Mouse (Mus musculus) fibroblast of lung, adult 2 months (primary cell): ENCODE measurements around the gene Tnk2.

Experiments used
- DNase-seq: peaks from one replicate; pipeline ENCODE4 v3.0.0-alpha.2; 2011; ENCODE audit warnings: low read depth

Tnk2 gene

DNA sequence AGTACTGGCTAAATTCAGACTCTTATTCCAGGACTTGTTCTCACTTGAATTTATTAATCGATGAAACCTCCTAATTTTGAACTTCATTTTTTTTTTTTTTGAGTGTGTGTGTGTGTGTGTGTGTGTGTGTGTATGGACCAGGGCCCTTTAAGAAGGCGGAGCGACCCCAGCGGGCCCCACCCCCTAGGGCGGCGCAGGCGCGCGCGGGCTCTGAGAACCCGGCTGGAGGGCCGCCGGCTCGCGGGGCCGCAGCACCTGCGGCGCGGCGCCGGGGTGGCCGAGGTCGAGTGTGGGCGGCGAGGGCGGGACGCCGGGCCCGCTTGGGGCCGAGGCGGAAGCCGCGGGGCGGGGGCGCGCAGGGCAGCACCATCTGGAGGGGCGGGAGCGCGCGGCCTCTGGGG lies at the start of gene Tnk2:
Gene Tnk2 (plus strand): TSS at position 214 of the 401 bp plus-strand sequence.
- DNase-seq: no peak

DNA sequence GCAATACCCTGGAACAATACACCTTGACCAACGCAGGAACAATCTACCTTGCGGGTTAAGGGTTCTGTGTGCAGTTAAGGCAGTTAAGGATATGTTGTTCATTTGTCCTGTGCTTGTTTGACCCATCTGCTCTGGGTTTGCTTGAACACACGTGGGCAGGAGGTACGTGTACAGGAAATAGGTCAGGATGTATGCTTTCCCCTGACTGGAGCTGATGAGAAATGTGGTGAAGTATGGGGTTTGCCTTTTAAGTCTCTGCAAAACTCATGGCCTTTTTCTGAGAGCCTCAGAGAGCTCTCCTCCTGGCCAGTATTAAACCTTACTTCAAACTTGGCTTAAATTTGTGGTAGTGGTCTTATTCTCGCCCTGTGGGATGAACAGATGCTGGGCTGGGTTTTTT lies 49.8 kb upstream of the Tnk2 start:
- no peak for DNase-seq

DNA sequence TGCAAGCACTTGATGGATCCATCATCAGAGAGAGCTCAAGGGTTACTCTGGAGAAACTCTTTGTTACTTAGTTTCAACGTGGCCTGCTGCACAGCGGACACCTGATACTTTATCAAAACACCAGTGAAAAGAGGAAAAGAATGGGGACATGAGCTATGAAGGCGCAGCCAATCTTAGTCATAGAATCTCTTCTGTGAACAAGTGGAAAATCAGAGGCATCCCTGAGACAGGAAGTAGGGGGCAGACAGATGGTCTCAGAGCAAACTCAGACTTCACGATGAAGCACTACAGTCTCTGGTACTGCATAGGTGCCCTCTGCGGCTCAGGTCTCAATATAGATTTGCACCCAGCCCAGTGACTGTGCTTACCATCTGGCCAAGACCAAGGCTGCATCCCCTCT lies 49.0 kb upstream of the Tnk2 start:
- DNase-seq: no peak

DNA sequence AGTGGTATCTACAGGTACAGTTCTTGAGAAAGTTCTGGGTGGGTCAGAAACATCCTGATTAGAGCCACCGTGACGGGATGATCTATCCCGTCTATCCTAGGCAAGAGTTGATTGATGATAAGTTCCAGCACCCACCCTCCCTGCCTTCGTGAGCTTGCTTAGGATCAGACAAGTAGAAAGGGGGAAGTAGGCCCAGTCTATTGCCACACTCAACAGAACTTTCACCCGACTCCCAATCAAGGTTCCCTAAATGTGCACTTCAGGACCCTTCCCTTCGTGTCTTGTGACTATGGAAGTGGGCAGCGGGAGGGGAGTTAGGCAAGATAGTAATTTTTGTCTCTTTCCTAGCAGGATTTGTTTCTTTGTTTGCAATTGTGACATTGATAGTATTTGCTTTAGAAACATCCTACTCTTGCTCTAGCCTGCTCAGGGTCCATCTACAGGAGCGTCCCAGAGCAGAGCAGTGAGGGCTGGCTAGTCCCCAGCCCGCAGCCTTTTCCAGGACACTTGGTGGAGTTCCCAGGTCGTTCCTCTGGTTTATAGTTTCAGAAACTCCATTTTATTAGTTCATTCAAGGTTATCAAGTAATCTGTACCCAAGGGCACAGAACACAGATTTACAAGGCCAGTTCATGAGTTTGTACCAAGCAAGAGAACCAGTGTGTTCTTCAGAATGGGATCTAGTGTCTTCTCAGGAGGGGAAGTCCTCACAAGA lies 48.4 kb upstream of the Tnk2 start:
- DNase-seq: no peak

DNA sequence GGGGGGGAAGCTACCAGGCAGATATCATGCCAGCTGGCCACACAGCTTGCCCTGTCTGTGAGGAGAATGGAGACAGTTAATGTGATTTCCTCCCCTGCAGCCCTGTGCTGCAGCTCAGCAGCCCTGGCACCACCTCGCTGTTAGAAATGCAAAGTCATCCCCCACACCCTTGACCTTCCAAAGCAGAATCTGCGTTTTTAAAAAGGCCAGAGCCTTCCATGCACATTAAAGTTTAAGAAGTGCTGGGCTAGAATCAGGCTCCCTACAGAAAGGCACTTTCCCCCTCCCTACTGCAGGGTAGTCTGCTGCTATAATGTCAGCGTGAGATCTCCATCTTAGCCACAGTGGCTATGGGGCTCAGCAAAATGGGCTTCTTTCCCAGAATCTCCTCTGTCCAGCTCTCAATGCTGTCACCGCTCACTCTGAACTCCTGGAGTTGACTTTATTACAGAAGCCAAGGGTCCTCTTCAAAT lies 45.7 kb upstream of the Tnk2 start:
- DNase-seq: peak; percentile 38

DNA sequence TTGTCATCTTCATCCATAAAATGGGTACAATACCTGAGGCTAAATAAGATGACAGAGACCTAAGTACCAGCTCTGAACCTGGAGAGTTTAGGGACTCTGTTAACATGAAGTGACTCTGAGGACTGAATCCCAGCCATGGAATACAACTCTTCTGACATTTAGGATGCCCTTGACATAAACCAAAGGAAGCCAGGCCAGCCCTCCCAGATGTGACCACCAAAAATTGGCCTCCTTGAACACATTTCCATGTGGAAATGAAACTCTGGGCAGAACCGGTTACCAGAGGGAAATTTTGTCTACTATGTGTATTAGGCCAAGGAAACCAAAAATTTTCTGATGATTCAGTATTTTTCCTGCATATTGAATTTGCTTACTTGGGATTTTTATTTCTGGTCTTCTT lies 44.5 kb upstream of the Tnk2 start:
- no peak for DNase-seq

DNA sequence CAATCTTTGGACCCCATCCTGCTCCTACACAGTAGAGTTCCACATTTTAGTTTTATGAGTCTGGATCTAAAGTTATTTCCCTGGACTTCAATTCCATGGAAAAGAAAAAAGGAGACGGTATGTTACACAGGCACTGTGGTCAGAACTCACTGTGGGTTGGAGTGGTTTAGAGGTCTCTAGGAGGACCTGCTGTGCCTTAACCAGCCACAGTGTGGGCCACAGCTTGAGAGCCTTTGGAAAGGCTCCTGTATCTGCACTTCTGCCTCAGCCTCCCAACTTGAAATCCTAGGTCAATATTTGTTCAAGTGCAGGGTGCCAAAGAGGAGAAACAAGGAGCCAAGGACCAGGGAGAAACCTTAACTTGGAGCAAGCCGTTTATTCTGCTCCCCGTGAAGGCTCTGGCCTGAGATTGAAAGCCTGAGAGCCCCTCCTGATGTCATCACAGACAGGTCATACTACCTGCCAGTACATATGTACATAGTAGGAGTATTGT lies 41.4 kb upstream of the Tnk2 start:
- no peak for DNase-seq

DNA sequence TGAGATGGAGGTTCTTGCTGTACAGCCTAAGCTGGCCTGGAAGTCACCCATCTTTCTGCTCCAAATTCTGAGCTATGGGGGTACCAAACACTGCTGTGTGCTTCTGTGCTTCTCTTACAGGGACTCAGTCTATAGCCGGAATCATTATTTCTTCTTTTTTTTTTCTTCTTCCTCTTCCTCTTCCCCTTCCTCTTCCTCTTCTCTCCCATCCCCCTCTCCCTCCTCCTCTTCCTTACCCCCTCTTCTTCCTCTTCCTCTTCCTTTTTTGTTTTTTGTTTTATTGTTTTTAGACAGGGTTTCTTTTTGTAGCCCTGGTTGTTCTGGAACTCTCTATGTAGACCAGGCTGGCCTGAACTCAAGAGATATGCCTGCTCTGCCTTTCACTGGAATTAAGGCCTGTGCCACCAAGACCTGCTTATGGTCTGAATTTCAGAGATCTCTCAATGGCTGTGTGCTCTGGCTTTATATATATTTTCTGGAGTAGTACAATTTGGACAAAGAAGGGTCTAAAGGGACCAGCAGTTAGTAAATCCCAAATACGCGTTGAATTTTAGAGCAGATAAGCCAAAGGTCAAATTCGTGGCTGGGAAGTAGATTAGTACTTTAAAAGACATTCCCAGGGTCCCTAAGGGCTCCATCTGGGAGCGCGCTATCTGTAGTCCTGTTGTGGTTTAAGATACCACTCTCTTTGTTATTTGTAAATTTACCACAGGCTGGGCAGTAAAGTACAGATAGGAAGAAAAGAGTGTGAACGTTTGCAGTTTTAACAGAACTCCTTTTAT lies 35.9 kb upstream of the Tnk2 start:
- DNase-seq: no peak

DNA sequence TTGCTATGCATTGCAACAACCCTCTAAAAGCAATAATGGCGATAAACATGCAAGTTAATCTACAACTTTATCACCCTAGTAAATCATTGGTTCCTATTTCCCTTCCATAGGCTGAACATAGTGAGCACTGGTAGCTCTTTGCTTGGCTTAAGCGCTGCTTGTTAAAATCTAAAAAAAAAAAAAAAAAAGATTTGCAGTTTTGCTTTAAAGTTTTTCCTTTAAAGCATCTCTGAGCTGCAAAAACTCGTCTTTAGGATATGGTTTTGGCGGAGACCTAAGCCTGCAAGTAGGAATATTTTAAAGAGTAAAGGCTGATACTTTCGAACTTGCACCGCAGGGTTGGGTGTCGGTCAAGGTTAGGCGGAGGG lies 35.3 kb upstream of the Tnk2 start:
- no peak for DNase-seq

DNA sequence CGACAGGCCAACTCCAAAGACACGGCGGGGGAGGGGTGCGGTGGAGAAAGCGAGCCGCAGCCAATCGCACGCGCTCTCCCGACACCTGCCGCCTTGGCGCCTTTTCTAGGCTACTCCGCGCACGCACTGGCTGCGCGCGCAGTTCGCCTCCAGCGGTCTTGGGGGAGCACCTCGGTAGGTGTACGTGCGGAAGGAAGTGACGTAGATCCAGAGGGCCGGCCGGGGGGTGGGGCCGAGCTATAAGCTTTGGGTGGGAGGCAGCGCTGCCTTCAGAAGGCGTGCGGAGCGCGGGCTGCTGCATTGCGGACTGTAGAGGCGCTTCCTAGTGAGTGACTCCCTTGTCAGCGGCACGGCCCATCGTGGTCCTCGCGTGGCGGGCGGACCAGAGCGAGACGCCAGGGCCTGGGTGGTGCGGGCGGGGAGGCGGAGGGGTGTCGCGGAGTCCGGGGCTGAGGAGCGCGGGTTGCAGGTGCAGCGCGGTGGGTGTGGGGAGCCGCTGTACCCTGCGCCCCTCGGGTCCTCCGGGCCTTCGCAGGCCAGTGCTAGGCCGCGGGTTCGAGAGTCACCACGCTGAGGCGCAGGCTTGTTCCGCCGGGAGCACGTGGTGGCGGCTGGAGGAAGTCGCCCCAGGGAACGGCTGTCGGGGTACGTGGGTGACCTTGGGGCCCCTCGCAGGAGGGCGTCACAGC lies 34.8 kb upstream of the Tnk2 start, which contains the start of gene Tfrc:
Gene Tfrc (plus strand): TSS at position 209 of the 689 bp plus-strand sequence.
- DNase-seq: peak; percentile 56

DNA sequence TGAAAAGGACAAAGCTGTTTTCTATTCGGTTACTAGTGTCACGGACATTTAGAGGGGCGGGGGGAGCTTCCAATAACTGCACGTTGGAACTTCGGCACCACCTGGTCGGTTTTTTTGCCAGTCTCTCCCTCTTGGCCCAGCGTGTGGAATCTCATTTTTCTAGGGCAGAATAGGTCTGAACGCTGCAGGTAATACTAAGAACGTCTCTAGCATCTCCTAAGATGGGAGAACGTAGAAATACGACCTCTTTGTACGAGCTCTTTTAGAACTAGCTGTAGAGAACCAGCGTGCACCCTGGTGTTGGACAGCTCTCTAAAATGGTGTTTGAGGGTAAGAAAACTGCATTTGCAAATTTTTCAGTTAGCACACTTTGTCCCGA lies 34.3 kb upstream of the Tnk2 start:
- DNase-seq: peak; percentile 3

DNA sequence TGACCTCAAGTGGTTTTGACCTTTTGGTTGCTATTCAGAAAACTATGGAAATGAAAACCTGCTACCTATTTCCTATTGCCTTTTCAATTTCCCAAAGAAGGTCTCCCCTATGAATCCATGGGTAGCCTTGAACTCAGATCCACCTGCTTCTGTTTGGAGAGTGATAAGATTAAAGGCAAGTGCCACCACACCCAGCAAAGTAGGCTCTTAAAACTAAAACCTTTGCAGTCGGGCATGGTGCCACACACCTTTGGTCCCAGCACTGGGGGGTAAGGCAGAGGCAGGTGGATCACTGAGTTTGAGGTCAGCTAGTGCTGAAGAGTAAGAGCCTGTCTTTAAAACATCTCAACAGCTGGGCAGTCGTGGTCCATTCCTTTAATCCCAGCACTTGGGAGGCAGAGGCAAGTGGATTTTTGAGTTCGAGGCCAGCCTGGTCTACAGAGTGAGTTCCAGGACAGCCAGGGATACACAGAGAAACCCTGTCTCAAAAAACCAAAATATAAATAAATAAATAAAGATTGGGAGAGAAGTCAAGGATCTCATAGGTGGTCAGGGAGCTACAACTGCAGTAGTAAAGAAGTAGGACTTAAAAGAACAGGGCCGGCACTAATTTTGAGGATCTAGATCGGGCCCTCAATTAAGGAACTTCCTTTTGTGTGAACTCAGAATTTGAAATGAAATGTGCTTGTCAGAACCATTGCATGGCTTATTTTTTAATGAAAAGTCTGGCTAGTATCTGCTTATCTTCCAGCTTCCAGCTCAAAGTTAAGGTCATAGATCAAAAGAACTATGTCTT lies 33.0 kb upstream of the Tnk2 start:
- DNase-seq: no peak

DNA sequence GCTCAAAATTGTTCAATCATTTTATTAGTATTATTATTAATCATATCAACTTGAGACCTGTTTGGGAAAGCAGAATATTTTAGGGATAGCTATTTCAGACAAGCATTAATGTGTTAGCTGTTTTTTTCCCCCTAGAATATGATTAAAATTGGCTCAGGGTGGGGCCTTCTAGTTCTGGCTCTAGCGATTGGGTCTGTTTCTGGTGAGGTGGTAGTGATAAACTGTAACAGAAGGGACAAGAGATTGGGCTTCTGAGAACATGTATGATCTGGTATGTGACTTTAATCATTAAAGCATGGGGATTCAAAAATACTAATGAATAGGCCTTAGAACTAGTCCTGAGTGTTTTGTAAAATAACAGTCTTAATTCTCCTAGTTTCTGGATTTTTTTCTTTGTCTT lies 31.6 kb upstream of the Tnk2 start:
- DNase-seq: no peak

DNA sequence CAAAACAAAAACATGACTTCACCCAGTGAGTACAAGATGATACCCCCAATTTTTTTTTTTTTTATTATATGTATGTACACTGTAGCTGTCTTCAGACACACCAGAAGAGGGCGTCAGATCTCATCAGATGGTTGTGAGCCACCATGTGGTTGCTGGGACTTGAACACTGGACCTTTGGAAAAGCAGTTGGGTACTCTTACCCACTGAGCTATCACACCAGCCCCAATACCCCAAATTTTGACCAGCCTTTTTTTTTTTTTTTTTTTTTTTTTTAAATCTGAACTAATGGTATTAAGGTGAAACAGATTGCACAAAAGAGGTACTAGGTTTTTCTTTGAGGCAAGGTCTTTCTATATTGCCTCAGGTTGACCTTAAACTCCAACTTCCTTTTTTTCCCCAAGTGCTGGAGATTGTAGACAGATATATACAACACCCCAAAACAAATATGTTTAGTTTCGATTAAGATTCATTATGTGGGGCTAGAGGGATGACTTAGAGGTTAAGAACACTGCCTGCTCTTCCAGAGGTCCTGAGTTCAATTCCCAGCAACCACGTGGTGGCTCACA lies 30.3 kb upstream of the Tnk2 start:
- DNase-seq: no peak

DNA sequence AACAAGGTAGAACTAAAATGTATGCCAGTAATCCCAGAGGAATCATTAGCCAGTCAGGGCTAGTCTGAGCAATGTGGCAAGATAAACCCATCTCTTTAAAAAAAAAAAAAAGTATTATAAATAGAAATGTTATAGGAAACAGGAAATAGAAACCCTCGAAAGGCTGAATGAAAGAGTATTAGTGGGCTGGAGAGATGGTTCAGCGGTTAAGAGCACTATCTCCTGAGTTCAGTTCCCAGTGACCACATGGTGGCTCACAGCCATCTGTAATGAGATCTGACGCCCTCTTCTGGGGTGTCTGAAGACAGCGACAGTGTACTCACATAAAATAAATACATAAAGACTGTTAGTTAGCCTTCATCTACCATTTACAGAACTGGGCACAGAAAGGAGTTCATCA lies 29.6 kb upstream of the Tnk2 start:
- no peak for DNase-seq

DNA sequence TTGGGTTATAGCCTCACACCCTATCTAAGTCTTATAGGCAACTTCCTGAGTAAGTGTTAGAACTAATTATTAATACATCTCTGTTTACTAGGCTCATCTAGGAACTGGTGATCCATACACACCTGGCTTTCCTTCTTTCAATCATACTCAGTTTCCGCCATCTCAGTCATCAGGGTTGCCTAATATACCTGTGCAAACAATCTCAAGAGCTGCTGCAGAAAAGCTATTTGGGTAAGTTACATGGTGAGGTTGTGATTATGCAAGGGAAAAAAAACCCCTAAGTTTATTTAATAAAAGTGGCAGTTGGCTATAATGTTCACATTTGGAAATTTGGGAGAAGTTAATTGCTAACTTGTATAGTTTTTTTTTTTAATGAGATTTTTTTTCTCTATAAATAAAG lies 24.7 kb upstream of the Tnk2 start:
- DNase-seq: no peak

DNA sequence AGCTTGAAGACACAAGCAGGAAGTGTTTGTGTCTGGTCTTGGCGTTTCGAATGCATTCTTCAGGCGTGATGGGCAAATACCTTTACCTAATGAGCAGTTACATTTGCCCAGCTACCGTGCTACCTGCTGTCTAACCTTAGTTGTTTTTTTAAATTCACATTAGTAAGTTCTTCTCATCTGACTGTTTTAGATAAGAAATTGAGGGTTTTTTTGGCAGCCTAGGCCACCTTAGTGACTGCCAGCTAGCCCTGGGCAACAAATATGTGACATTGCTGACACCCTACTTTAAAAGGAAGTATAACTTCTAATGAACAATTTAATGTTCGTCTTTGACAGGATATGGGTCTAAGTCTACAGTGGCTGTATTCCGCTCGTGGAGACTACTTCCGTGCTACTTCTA lies 15.5 kb upstream of the Tnk2 start:
- DNase-seq: no peak

DNA sequence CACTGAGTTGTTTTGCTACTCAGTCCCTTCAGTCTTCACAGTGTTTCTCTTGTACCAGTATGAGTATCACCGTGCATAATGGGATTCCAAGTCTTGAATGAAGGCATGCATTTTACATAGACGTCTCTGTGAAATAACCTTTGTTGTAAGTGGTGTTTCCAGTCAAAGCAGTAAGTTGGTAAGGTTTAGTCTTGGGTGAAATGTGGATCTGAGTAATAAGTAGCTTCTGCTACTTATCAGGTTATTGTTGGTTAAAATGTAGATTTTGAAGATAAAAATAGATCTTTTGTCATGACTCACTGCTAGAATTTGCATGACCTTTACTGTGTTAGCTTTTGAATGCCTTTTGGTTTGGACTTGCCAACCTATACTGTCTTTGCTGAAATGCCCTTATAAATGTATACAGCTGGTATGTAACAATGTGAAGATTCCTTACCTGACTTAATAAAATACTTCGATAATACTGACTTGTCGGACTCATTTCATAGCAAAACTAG lies 11.3 kb upstream of the Tnk2 start:
- DNase-seq: no peak

DNA sequence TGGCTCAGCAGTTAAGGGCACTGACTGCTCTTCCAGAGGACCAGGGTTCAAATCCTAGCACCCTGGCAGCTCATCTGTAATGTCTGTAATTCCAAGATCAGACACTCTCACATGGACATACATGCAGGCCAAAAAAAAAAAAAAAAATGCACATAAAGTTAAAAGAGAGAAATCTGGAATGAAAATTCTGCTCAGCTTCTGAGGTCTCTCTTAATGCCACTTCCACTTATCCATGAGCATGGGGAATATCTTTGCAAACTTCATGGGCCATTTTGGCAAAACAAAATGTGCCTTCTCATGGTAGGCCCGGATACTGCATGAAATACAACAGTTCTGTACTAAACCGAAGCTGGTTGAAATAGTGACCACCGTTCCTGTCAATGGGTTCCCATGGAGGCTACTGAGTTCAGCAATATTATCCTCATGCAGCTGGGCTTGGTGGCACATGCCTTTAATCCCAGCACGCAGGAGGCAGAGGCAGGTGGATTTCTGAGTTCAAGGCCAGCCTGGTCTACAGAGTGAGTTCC lies 10.1 kb upstream of the Tnk2 start:
- DNase-seq: no peak

DNA sequence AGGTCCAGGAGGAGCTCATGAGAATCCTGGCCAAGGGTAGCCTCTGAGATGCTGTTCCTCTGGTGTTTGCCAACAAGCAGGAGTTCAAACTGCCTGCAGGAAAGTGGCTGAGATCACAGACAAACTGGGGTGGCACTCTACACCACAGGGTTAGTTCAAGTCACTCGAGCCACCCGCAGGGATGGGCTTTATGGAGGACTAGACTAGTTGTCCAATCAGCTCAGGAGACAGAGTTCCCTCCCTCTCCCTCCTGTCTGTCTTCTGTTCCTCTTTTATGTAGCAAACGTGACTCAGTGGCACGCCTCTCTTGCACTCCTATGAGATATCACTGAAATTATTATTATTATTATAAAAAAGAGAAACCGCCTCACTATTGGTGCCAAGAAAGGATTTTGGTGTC lies 9.5 kb upstream of the Tnk2 start:
- no peak for DNase-seq

DNA sequence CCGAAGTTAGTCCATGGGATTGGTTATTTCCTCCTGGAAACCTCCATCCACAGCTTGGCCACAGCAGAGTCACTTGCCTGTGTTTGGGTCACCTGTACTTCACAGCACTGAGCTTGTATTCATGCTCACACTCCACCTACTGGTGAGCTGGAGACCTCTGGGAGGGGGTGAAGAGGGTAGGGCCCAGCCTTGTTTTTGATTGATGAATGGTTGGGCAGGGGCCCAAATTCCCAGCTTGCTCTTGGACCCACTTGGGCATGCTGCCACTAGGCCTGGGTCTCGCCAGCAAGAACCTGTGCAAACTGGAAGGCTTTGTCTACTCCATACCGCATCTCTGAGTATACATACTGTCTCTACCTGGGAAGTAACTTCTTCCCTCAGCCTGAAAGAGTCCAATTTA lies 8.4 kb upstream of the Tnk2 start:
- DNase-seq: no peak
